ENCODE assay signal across 1 mouse cellular context in the genomic region with DNA sequence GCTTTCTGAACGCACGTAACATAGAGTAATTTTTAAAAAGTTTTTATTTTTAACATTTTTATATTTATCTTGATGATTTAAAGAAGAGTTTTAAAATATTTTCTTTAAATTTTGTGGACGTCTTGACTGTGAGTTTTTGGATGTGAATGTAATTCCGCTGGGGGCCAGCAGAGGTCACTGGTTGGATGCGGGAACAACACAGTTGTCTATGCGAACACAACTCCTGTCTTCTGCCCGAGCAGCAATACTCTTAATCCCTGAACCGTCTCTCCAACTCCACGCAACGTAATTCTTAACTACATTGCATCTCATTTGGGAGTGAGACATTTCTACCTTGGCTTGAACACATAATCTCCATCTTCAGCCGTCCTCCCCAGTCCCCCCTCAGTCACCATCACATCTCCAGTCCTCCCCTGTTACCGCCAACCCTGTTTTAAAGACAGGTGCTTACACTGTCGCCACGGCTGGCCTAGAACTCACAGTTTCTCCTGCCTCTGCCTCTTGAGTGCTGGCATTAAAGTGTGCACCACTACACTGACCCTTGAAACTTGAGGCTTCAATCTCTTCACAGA.
TF ChIP-seq lines count a peak whose summit lies in the region.

No protein-coding gene starts in this region.

TF ChIP-seq in MEL, 35 proteins besides CTCF, POLR2A, EP300 and RAD21 (continued from another document):
- TF ChIP-seq MAZ (IDR thresholded peaks at IDR 0.05; ENCODE audit: low read depth, low read length) (no peak), MEF2A (IDR thresholded peaks at IDR 0.05; ENCODE audit: extremely low read depth, insufficient replicate concordance, low read depth, low read length, poor library complexity, severe bottlenecking) (no peak), ZNF384 (IDR thresholded peaks at IDR 0.05; ENCODE audit: low read depth, low read length) (no peak), ZKSCAN1 (IDR thresholded peaks at IDR 0.05; ENCODE audit: low read depth, low read length) (no peak), MXI1 (IDR thresholded peaks at IDR 0.05; ENCODE audit: low read depth, low read length) (peak; percentile 19; the same call in 1 of the 2 replicates), GABPA (IDR thresholded peaks at IDR 0.05; ENCODE audit: low read depth, low read length) (no peak), HCFC1 (IDR thresholded peaks at IDR 0.05; ENCODE audit: low read depth, low read length) (peak; percentile 58; the same call in 1 of the 2 replicates), USF1 (IDR thresholded peaks at IDR 0.05; ENCODE audit: low read depth, low read length) (no peak), ZMIZ1 (IDR thresholded peaks at IDR 0.05; ENCODE audit: low read depth, low read length) (no peak), E2F4 (IDR thresholded peaks at IDR 0.05; ENCODE audit: borderline replicate concordance, low read depth, low read length) (0 out of 2 replicates have a peak, but pooled peaks have one; percentile 14), MYC (IDR thresholded peaks at IDR 0.05; ENCODE audit: low read depth, low read length) (0 out of 2 replicates have a peak, but pooled peaks have one; percentile 22), SMC3 (IDR thresholded peaks at IDR 0.05; ENCODE audit: low read depth, low read length) (peak; percentile 100), MYB (IDR thresholded peaks at IDR 0.05; ENCODE audit: low read depth, low read length) (no peak), MAFK (IDR thresholded peaks at IDR 0.05; ENCODE audit: borderline replicate concordance, low read depth, low read length) (no peak), NELFE (IDR thresholded peaks at IDR 0.05; ENCODE audit: low read depth, low read length) (no peak), USF2 (IDR thresholded peaks at IDR 0.05; ENCODE audit: borderline replicate concordance in 1 of 2, insufficient read depth in 1 of 2, low read depth in 1 of 2, low read length in 2 of 2) (no peak), ELF1 (IDR thresholded peaks at IDR 0.05; ENCODE audit: low read depth, low read length) (0 out of 2 replicates have a peak, but pooled peaks have one; percentile 11)
